Mouse (Mus musculus): ENCODE data around the gene Aco2. TPM values are rescaled to one million over a fixed set of nuclear protein-coding genes. Genes with fewer than 3 reads are reported as not detected.

The Aco2 gene
- 380 and 412 TPM in 2 replicates for total RNA-seq (2014; rRNA removed)
- polyA plus RNA-seq (2015; fragmentation: Nextera tagmentation; extraction: Ambion mirVana): 257 and 279 TPM in 2 replicates

DNA sequence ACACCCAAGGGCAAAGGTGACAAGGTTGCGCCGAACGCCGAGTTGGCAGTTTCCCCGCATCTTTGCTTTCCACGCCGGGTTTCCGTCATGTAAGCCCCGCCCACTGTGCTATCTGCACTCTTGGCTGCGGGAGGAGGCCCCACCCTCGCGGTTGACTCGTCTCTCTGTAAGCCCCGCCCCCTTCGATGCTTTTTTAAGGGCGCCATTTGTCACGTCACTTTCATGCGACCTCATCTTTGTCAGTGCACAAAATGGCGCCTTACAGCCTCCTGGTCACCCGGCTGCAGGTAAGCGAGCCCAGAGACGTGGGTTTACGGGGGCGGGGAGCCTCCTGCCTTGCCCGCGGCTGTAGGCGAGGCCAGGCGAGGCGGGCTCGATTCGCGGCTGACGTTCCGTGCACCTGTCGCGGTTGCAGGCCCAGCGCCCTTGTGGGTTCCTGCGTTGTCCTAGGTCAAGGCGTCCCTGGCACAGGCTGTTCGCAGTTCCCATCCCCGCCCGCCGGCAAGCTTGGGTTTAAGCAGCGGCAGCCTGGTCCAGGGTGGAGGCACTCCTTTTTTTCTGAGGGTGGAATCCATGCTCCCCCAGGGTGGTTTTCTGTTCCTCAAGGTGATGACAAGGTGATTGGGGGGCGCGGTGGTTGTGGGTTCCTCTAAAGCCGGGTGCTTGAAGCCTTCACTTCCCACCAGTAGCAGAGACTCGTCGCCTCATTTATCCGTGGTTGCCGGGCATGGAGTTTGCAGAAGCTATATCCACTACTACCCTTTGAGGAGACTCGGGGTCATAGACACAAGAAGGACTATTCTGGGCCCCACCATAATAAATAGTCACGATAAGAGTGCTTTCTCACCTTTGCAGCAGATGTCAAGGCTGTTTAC is at the start of gene Aco2:
TSS of gene Aco2 (plus strand) at position 48 of the 875 bp plus-strand sequence.
- no peak for TF ChIP-seq CTCF (IDR thresholded peaks at IDR 0.05)
- no peaks in the 10 kb centered on the region for H3K4me1 ChIP-seq (ENCODE audit: insufficient read depth, low read length)
- peak within 1 kb of the TSS; percentile 96 for H3K27ac ChIP-seq (ENCODE audit: low read depth, low read length)
- peak within 1 kb of the TSS; percentile 95 for H3K4me3 ChIP-seq (ENCODE audit: low read depth, low read length)
- H3K27me3 ChIP-seq (ENCODE audit: insufficient read depth, low read length): no peaks in the 10 kb centered on the region
- peak within 1 kb of the TSS; percentile 88 for H3K9ac ChIP-seq (replicated peaks; ENCODE audit: low read length, poor library complexity, severe bottlenecking)
- H3K4me2 ChIP-seq (ENCODE audit: low read depth, low read length, poor library complexity, severe bottlenecking): peak within 1 kb of the TSS; percentile 82
- DNase-seq (ENCODE audit: low spot score): peak; percentile 99
- WGBS: under 1% methylated on average over 52 of the region's 53 CpGs
- peak; percentile 85 for ATAC-seq (ENCODE audit: low FRiP score)
- H3K36me3 ChIP-seq (ENCODE audit: insufficient read depth, low read length): peaks cover 29% of the 10 kb centered on the region
- H3K9me3 ChIP-seq (ENCODE audit: low read length): no peaks in the 10 kb centered on the region

DNA sequence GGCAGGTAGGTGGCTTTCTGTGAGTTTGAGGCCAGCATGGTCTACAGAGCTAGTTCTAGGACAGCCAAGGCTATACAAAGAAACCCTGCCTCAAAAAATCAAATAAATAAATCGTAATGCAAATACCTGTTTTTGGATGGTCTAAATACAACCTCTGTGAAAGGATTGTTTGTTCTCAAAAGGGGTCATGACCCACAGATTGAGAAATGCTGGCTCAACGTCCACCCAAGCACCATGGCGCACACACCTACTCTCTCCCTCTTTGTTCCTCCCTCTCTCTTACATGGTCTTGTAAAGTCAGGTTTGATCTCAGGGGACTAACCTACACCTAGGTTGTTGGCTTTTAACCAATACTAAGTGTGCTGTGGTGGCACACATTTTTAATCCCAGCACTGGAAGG is 49.5 kb upstream of the Aco2 start:
- WGBS: 85% methylated on average over 3 of the region's 3 CpGs
- H3K27ac ChIP-seq (ENCODE audit: low read depth, low read length): no peak overlapping the region
- no peak for DNase-seq (ENCODE audit: low spot score)
- ATAC-seq (ENCODE audit: low FRiP score): no peak
- H3K9me3 ChIP-seq (ENCODE audit: low read length): no peaks in the 10 kb centered on the region
- H3K4me1 ChIP-seq (ENCODE audit: insufficient read depth, low read length): no peaks in the 10 kb centered on the region
- H3K9ac ChIP-seq (replicated peaks; ENCODE audit: low read length, poor library complexity, severe bottlenecking): no peak overlapping the region
- H3K4me2 ChIP-seq (ENCODE audit: low read depth, low read length, poor library complexity, severe bottlenecking): no peak overlapping the region
- no peak overlapping the region for H3K4me3 ChIP-seq (ENCODE audit: low read depth, low read length)
- peaks cover 64% of the 10 kb centered on the region for H3K36me3 ChIP-seq (ENCODE audit: insufficient read depth, low read length)
- no peak for TF ChIP-seq CTCF (IDR thresholded peaks at IDR 0.05)
- no peaks in the 10 kb centered on the region for H3K27me3 ChIP-seq (ENCODE audit: insufficient read depth, low read length)

DNA sequence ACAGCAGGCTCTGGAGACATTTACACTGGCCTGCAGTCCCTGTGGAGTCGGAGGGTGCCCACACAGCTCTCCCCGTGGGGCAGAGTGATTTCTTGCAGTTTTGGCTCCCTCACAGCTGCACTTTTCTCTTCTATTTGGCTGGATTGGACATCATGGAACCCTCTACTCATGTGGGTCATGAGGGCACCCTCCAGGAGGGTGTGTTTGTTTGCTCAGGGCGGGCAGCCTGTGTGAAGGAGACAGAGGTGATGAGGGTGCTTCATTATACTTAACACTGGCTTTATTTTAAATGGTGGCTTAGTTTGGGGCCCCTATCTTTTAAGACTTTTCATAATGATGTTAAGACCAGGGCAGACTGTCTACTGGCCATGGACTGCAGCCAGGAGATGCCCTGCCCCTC is 47.3 kb upstream of the Aco2 start:
- no peak for TF ChIP-seq CTCF (IDR thresholded peaks at IDR 0.05)
- no peaks in the 10 kb centered on the region for H3K27me3 ChIP-seq (ENCODE audit: insufficient read depth, low read length)
- H3K9ac ChIP-seq (replicated peaks; ENCODE audit: low read length, poor library complexity, severe bottlenecking): no peak overlapping the region
- ATAC-seq (ENCODE audit: low FRiP score) (no peak), DNase-seq (ENCODE audit: low spot score) (no peak)
- no peaks in the 10 kb centered on the region for H3K4me1 ChIP-seq (ENCODE audit: insufficient read depth, low read length)
- H3K4me3 ChIP-seq (ENCODE audit: low read depth, low read length): no peak overlapping the region
- H3K4me2 ChIP-seq (ENCODE audit: low read depth, low read length, poor library complexity, severe bottlenecking): no peak overlapping the region
- peaks cover 68% of the 10 kb centered on the region for H3K36me3 ChIP-seq (ENCODE audit: insufficient read depth, low read length)
- H3K27ac ChIP-seq (ENCODE audit: low read depth, low read length): no peak overlapping the region
- no peaks in the 10 kb centered on the region for H3K9me3 ChIP-seq (ENCODE audit: low read length)
- WGBS: 83% methylated on average over 3 of the region's 3 CpGs

DNA sequence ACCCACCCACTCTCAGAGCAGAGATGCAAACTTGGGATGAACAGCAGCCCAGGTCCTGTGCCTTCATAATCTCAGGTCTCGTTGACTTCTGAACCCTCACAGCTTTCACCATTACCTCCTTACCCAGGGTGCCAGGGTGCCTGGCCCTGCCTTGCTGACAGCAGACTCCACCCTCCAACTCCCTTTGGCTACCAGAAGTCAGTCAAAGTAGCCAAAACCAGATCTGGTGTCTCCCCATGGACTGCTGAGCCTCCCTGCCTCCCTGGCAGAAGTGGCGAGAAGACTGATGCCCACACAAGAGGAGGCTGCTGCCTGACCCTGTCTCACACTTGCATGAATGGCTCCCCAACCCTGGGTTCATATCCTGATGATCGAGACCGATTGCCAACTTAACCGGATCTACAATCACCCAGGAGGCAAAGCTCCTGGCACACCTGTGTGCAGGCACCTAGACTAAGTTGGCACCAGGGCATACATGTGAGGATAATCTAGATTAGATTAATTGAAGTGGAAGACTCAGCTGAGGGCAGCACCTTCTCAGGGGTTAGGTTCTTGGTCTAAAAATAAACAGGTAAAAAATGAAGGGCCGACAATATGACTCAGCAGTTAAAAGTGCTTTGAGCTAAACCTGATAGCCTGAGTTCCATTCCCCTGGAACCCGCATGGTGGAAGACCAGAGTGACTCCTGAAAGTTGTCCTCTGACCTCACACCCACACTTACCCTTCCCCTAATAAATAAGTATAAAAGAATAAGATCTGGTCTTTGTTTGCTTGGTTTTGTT is 43.5 kb upstream of the Aco2 start:
- Histone ChIP-seq H3K9me3 (ENCODE audit: low read length) (no peaks in the 10 kb centered on the region), H3K4me3 (ENCODE audit: low read depth, low read length) (no peak overlapping the region), H3K9ac (replicated peaks; ENCODE audit: low read length, poor library complexity, severe bottlenecking) (no peak overlapping the region), H3K27me3 (ENCODE audit: insufficient read depth, low read length) (no peaks in the 10 kb centered on the region), H3K36me3 (ENCODE audit: insufficient read depth, low read length) (peaks cover 48% of the 10 kb centered on the region), H3K27ac (ENCODE audit: low read depth, low read length) (no peak overlapping the region), H3K4me2 (ENCODE audit: low read depth, low read length, poor library complexity, severe bottlenecking) (no peak overlapping the region), H3K4me1 (ENCODE audit: insufficient read depth, low read length) (no peaks in the 10 kb centered on the region)
- DNase-seq (ENCODE audit: low spot score) (no peak), ATAC-seq (ENCODE audit: low FRiP score) (no peak)
- WGBS: 91% methylated on average over 7 of the region's 7 CpGs
- no peak for TF ChIP-seq CTCF (IDR thresholded peaks at IDR 0.05)

DNA sequence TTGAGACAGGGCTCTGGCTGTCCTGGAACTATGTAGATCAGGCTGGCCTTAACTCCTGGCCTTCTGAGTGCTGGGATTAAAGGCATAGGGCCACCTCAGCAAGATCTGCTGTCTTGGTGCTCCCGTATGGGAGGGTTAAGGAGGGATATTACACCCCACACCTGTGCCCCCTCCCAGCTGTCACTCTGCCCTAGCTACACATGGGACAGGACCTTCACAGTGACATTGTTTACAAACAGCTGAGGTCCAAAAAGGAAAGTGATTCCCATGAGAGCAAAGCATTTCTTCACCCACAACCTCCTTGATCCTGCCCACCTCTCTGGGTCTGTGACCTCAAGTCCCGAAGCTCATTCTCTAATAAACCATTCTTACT is 42.9 kb upstream of the Aco2 start:
- H3K9ac ChIP-seq (replicated peaks; ENCODE audit: low read length, poor library complexity, severe bottlenecking): no peak overlapping the region
- no peak for DNase-seq (ENCODE audit: low spot score)
- WGBS: 79% methylated on average over 2 of the region's 2 CpGs
- H3K9me3 ChIP-seq (ENCODE audit: low read length): no peaks in the 10 kb centered on the region
- peaks cover 42% of the 10 kb centered on the region for H3K36me3 ChIP-seq (ENCODE audit: insufficient read depth, low read length)
- TF ChIP-seq CTCF (IDR thresholded peaks at IDR 0.05): no peak
- no peaks in the 10 kb centered on the region for H3K27me3 ChIP-seq (ENCODE audit: insufficient read depth, low read length)
- H3K4me1 ChIP-seq (ENCODE audit: insufficient read depth, low read length): no peaks in the 10 kb centered on the region
- H3K4me2 ChIP-seq (ENCODE audit: low read depth, low read length, poor library complexity, severe bottlenecking): no peak overlapping the region
- no peak overlapping the region for H3K27ac ChIP-seq (ENCODE audit: low read depth, low read length)
- no peak overlapping the region for H3K4me3 ChIP-seq (ENCODE audit: low read depth, low read length)
- ATAC-seq (ENCODE audit: low FRiP score): no peak

DNA sequence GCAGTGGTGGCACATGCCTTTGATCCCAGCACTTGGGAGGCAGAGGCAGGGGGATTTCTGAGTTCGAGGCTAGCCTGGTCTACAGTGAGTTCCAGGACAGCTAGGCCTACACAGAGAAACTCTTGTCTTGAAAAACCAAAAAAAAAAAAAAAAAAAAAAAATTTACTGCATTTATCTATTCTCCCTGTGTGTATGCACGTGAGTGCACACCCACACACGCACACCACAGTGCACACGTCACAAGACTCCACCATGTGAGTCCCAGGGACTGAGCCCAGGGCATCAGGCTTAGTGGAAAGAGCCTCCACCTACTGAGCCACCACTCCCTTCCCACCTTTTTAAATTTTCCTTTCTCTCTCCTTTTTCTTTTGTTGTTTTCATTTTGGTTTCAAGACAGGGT is 41.6 kb upstream of the Aco2 start:
- Histone ChIP-seq H3K9ac (replicated peaks; ENCODE audit: low read length, poor library complexity, severe bottlenecking) (no peak overlapping the region), H3K27me3 (ENCODE audit: insufficient read depth, low read length) (no peaks in the 10 kb centered on the region), H3K36me3 (ENCODE audit: insufficient read depth, low read length) (peaks cover 31% of the 10 kb centered on the region), H3K4me2 (ENCODE audit: low read depth, low read length, poor library complexity, severe bottlenecking) (no peak overlapping the region), H3K9me3 (ENCODE audit: low read length) (no peaks in the 10 kb centered on the region), H3K27ac (ENCODE audit: low read depth, low read length) (no peak overlapping the region), H3K4me1 (ENCODE audit: insufficient read depth, low read length) (no peaks in the 10 kb centered on the region), H3K4me3 (ENCODE audit: low read depth, low read length) (no peak overlapping the region)
- 96% methylated on average over 4 of the region's 4 CpGs for WGBS
- DNase-seq (ENCODE audit: low spot score) (no peak), ATAC-seq (ENCODE audit: low FRiP score) (no peak)
- no peak for TF ChIP-seq CTCF (IDR thresholded peaks at IDR 0.05)
